Mouse (Mus musculus): ENCODE results near the gene Polr1c. TPM values are rescaled to one million over a fixed set of nuclear protein-coding genes. Genes with fewer than 3 reads are reported as not detected.

The Polr1c gene
- polyA plus RNA-seq, 1 experiment from 2014 or later: 56.3 TPM

- Histone ChIP-seq H3K27me3 (replicated peaks) (no peaks in the 10 kb centered on the region), H3K9me3 (replicated peaks) (no peaks in the 10 kb centered on the region), H3K4me3 (no peak overlapping the region), H3K4me2 (no peak overlapping the region), H3K27ac (no peak overlapping the region), H3K9ac (no peak overlapping the region), H3K36me3 (peaks cover 98% of the 10 kb centered on the region), H3K4me1 (0 out of 2 replicates have a peak, but pooled peaks cover 5% of the 10 kb centered on the region)
- 91% methylated on average over 5 of the region's 5 CpGs for WGBS (ENCODE audit: insufficient replicate concordance)
- no peak for ATAC-seq
Observed at GRCm38 (mm10) chr17:46262201-46262694, 14.4 kb upstream of the Polr1c start.

GRCm38 (mm10) chr17:46259675-46260074 lies 11.8 kb upstream of the Polr1c start:
- H3K4me2 ChIP-seq: no peak overlapping the region
- ATAC-seq: no peak
- H3K36me3 ChIP-seq: peaks cover 75% of the 10 kb centered on the region
- peaks cover 24% of the 10 kb centered on the region for H3K27me3 ChIP-seq (replicated peaks)
- H3K4me1 ChIP-seq: peaks cover under 1% of the 10 kb centered on the region; the same call in 1 of the 2 replicates
- 85% methylated on average over 17 of the region's 17 CpGs for WGBS (ENCODE audit: insufficient replicate concordance)
- no peak overlapping the region for H3K4me3 ChIP-seq
- no peak overlapping the region for H3K27ac ChIP-seq
- no peak overlapping the region for H3K9ac ChIP-seq
- no peaks in the 10 kb centered on the region for H3K9me3 ChIP-seq (replicated peaks)

GRCm38 (mm10) chr17:46258279-46259053 lies 10.6 kb upstream of the Polr1c start:
- Histone ChIP-seq H3K4me1 (peaks cover 13% of the 10 kb centered on the region), H3K27ac (no peak overlapping the region), H3K4me2 (no peak overlapping the region), H3K4me3 (no peak overlapping the region), H3K27me3 (replicated peaks) (peaks cover 36% of the 10 kb centered on the region), H3K9ac (no peak overlapping the region), H3K36me3 (peaks cover 63% of the 10 kb centered on the region), H3K9me3 (replicated peaks) (no peaks in the 10 kb centered on the region)
- no peak for ATAC-seq
- WGBS (ENCODE audit: insufficient replicate concordance): 79% methylated on average over 30 of the region's 30 CpGs

- Histone ChIP-seq H3K4me2 (no peak overlapping the region), H3K9ac (no peak overlapping the region), H3K4me3 (no peak overlapping the region), H3K27me3 (replicated peaks) (peaks cover 38% of the 10 kb centered on the region), H3K4me1 (peaks cover 22% of the 10 kb centered on the region), H3K27ac (no peak overlapping the region), H3K9me3 (replicated peaks) (no peaks in the 10 kb centered on the region), H3K36me3 (peaks cover 53% of the 10 kb centered on the region)
- ATAC-seq: no peak
- WGBS (ENCODE audit: insufficient replicate concordance): 27% methylated on average over 6 of the region's 6 CpGs
Observed at GRCm38 (mm10) chr17:46255147-46255546, 7.3 kb upstream of the Polr1c start.

GRCm38 (mm10) chr17:46254106-46254505 lies 6.3 kb upstream of the Polr1c start:
- peaks cover 53% of the 10 kb centered on the region for H3K36me3 ChIP-seq
- H3K4me3 ChIP-seq: peak overlapping the region; percentile 68
- peak overlapping the region; percentile 99 for H3K4me2 ChIP-seq
- H3K27me3 ChIP-seq (replicated peaks): peaks cover 38% of the 10 kb centered on the region
- 2% methylated on average over 43 of the region's 54 CpGs for WGBS (ENCODE audit: insufficient replicate concordance)
- peak overlapping the region; percentile 60 for H3K9ac ChIP-seq
- no peak overlapping the region for H3K27ac ChIP-seq
- ATAC-seq: 0 out of 2 replicates have a peak, but pooled peaks have one; percentile 4
- H3K4me1 ChIP-seq: peaks cover 30% of the 10 kb centered on the region
- H3K9me3 ChIP-seq (replicated peaks): no peaks in the 10 kb centered on the region

GRCm38 (mm10) chr17:46253452-46254084 lies 5.7 kb upstream of the Polr1c start, which contains the start of gene Lrrc73:
Lrrc73 (plus strand) TSS chr17:46253531.
- 2% methylated on average over 46 of the region's 48 CpGs for WGBS (ENCODE audit: insufficient replicate concordance)
- no peak within 1 kb of the TSS for H3K27ac ChIP-seq
- peaks cover 38% of the 10 kb centered on the region for H3K27me3 ChIP-seq (replicated peaks)
- peaks cover 36% of the 10 kb centered on the region for H3K4me1 ChIP-seq
- peak within 1 kb of the TSS; percentile 99 for H3K4me2 ChIP-seq
- H3K9me3 ChIP-seq (replicated peaks): no peaks in the 10 kb centered on the region
- peak within 1 kb of the TSS; percentile 60 for H3K9ac ChIP-seq
- H3K36me3 ChIP-seq: peaks cover 51% of the 10 kb centered on the region
- peak; percentile 63 for ATAC-seq
- peak within 1 kb of the TSS; percentile 68 for H3K4me3 ChIP-seq

- H3K9me3 ChIP-seq (replicated peaks): no peaks in the 10 kb centered on the region
- peak overlapping the region; percentile 68 for H3K4me3 ChIP-seq
- no peak for ATAC-seq
- 34% methylated on average over 14 of the region's 14 CpGs for WGBS (ENCODE audit: insufficient replicate concordance)
- peak overlapping the region; percentile 60 for H3K9ac ChIP-seq
- H3K4me1 ChIP-seq: peaks cover 39% of the 10 kb centered on the region
- peaks cover 38% of the 10 kb centered on the region for H3K27me3 ChIP-seq (replicated peaks)
- H3K36me3 ChIP-seq: peaks cover 44% of the 10 kb centered on the region
- no peak overlapping the region for H3K27ac ChIP-seq
- H3K4me2 ChIP-seq: peak overlapping the region; percentile 99
Observed at GRCm38 (mm10) chr17:46252571-46253451, 5.0 kb upstream of the Polr1c start.

GRCm38 (mm10) chr17:46251174-46251573 lies 3.3 kb upstream of the Polr1c start:
- Histone ChIP-seq H3K9me3 (replicated peaks) (no peaks in the 10 kb centered on the region), H3K4me3 (no peak overlapping the region), H3K27me3 (replicated peaks) (peaks cover 29% of the 10 kb centered on the region), H3K9ac (no peak overlapping the region), H3K27ac (no peak overlapping the region), H3K36me3 (peaks cover 39% of the 10 kb centered on the region), H3K4me1 (peaks cover 49% of the 10 kb centered on the region), H3K4me2 (no peak overlapping the region)
- 74% methylated on average over 7 of the region's 7 CpGs for WGBS (ENCODE audit: insufficient replicate concordance)
- ATAC-seq: no peak

- ATAC-seq: peak; percentile 60
- H3K4me2 ChIP-seq: peak overlapping the region; percentile 89
- H3K4me3 ChIP-seq: peak overlapping the region; percentile 98
- H3K9me3 ChIP-seq (replicated peaks): no peaks in the 10 kb centered on the region
- H3K27me3 ChIP-seq (replicated peaks): no peaks in the 10 kb centered on the region
- peak overlapping the region; percentile 80 for H3K27ac ChIP-seq
- under 1% methylated on average over 37 of the region's 37 CpGs for WGBS (ENCODE audit: insufficient replicate concordance)
- H3K36me3 ChIP-seq: peaks cover 69% of the 10 kb centered on the region
- peak overlapping the region; percentile 94 for H3K9ac ChIP-seq
- H3K4me1 ChIP-seq: peaks cover 36% of the 10 kb centered on the region
Observed at GRCm38 (mm10) chr17:46248189-46248522, 302 bp upstream of the Polr1c start.

GRCm38 (mm10) chr17:46244579-46244978 lies 3.3 kb downstream of the Polr1c start:
- ATAC-seq: no peak
- Histone ChIP-seq H3K27me3 (replicated peaks) (no peaks in the 10 kb centered on the region), H3K4me2 (no peak overlapping the region), H3K36me3 (peaks cover 74% of the 10 kb centered on the region), H3K4me1 (peaks cover 26% of the 10 kb centered on the region), H3K9ac (no peak overlapping the region), H3K27ac (no peak overlapping the region), H3K4me3 (no peak overlapping the region), H3K9me3 (replicated peaks) (no peaks in the 10 kb centered on the region)
- 77% methylated on average over 10 of the region's 10 CpGs for WGBS (ENCODE audit: insufficient replicate concordance)

GRCm38 (mm10) chr17:46243624-46244023 lies 4.2 kb downstream of the Polr1c start:
- Histone ChIP-seq H3K9me3 (replicated peaks) (no peaks in the 10 kb centered on the region), H3K27ac (peak overlapping the region; percentile 2; the same call in 1 of the 2 replicates), H3K4me3 (no peak overlapping the region), H3K4me1 (peaks cover 16% of the 10 kb centered on the region), H3K4me2 (no peak overlapping the region), H3K27me3 (replicated peaks) (no peaks in the 10 kb centered on the region), H3K36me3 (peaks cover 76% of the 10 kb centered on the region), H3K9ac (no peak overlapping the region)
- 72% methylated on average over 2 of the region's 2 CpGs for WGBS (ENCODE audit: insufficient replicate concordance)
- no peak for ATAC-seq

Data from liver, embryonic 12.5 days (tissue).